Mouse (Mus musculus): ENCODE measurements around the gene Fam49a.
A peak's percentile ranks its signal among the peaks of the same experiment; 100 is the strongest.
"Not testable (repeated sequence)": the region's sequence is repeated elsewhere in the genome, so short reads cannot be mapped to it uniquely, and the experiment has no call there.

The Fam49a gene

DNA sequence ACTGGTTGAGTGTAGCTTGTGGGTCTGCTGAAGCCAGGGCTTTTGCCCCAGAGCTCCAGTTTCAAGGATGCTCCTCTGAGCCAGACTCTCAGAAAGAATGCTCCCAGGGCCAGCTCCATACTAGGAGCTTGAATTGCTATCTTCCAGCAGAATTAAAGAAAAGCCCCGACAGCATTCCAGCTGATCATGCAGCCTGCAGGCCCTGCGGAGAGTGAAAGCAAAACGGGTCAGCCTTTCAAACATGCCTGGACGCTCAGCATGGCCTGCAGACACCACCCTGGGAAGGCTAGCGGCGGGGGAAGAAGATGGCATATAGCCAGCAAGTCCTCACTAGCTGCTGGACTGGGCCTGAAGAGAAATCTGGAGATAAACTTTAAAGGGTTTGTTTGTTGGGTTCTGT, 55.0 kb downstream of the Fam49a start:
- peak; percentile 85 for DNase-seq

DNA sequence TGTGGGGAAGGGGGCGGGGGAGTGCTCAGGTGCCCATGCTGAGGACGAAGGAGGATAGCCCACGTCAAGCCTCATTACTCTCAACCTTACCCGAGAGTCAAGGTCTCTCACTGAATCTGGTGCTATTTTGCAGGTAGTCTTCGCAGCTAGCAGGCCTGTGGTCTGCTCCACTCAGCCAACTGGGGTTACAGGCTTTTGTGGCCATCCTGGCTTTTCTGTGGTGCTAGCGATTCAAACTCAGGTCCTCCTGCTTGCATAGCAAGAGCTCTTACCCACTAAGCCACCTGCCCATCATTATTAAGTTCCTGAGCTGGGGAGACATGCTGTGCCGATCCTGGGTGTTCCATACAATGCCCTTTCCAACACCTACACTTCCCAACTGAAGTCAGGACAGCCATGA, 55.7 kb downstream of the Fam49a start:
- no peak for DNase-seq

DNA sequence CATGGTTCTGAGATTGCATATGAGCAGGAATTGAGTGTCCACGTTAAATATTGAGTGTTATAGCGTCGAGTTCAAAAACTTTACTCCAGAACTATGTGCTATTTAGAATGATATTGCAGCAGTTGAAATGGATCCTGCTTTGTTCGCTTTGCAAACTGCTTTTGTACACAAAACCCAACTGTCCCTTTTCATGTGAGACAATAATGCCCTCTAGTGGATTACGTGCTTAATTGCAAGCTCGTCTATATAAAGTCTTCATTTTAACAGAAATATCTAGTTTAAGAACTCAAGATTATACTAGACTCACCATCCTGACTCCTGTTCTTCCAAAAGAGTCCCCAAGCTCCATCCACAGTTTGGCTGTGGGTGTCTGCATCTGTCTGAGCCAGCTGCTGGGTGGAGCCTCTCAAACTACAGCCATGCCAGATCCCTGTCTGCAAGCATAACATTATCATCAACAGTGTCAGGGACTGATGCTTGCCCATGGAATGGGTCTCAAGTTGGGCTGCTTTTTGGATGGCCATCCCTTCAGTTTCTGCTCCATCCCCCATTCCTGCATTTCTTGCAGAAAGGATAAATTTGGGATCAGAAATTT, 56.3 kb downstream of the Fam49a start:
- peak; percentile 53 for DNase-seq

DNA sequence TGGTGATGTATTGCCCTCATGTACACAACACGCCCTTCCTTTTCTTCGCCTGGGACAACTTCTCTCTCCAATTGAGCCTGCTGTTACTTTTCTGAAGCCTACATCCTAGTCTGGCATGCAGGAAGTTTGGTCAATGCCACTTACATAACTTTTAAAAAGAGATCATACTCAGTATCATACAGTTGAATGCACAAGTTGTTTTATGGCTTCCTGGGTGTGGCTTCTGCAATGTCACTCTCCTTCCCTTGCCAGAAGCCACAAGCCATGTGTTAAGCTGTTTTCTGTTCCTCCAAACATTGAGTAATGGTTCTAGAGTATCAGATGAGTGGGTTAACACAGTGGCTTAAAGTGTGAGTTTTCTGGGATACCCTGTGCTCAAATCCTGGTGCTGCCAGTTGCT, 58.8 kb downstream of the Fam49a start:
- peak; percentile 36 for DNase-seq

DNA sequence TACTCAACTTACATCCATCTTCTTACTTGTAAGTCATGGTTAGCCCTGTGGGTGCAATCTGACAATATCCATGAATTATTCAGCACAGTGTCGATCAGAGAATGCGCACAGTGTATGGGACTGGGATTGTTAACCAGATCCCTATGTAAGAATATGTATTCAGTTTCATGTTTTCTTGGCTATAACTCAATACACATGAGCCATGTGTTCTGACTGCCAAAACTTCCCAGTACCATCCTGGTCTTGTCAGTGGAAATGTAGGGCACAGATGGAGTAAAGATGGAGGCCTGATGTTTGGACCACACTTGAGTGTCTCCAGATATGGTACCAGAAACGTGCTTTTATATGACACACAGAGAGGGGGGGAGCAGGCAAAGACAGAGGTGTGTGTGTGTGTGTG, 59.2 kb downstream of the Fam49a start:
- no peak for DNase-seq

DNA sequence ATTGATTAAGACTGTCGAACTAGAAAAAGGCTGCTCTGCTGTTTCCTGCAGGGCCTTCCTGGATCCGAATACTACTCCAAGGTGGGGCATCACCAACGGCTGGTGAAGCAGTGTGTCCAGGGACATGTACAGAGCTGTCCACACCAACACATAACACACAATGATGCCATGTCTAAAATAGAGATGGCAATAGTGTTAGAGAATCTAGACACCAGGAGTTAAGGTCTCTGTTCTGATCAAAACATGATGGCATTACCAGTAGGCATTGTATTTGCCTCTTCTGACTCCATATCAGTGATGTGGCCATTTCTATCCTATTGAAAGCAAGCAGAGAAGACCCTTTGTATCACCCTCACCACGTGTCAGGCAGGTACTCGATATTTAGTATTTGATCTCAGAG, 61.1 kb downstream of the Fam49a start:
- no peak for DNase-seq

DNA sequence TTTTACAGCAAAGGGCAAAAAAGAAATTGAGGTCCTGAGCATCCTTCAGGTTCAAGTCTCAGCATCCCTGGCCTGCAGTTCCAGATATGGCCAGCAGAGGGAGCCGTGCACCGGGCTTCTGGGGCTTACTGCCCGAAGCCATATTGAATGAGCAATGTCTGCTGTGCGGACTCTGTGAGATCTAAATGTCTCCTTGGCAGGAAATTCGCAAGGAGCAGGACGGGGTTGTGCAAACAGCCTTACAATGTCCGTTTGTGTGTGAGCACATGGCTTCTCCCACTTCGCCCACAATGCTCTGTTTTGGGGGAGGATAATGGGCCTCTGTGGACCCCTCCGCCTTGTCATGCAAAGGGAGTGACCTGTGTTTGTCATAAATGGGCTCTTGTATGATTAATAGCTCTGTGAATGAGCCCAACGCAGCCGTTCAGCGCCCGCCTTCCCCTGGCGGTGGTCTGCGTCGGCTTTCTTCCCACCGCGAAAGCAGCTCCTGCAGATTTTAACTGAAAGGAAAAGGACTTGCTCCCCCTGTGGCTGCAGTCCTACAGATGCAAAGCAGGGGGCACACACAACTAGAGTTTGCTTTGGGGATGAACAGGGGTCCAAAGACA, 61.8 kb downstream of the Fam49a start:
- peak; percentile 91 for DNase-seq

DNA sequence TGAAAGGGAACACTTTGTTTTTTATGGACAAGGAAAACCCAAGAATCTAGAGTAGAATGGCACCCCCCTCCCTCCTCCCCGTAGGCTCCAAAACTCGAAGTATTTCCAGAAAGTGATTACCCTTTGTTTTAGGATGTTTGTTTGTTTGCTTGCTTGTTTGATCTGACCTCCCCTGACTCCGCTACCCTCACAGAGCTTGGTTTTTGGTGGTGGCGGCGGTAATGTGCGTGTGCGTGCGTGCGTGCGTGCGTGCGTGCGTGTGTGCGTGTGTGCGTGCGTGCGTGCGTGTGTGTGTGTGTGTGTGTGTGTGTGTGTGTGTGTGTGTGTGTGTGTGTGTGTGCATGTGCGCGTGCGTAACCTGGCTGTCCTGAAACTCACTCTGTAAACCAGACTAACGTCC, 62.3 kb downstream of the Fam49a start:
- DNase-seq = not testable (repeated sequence)

DNA sequence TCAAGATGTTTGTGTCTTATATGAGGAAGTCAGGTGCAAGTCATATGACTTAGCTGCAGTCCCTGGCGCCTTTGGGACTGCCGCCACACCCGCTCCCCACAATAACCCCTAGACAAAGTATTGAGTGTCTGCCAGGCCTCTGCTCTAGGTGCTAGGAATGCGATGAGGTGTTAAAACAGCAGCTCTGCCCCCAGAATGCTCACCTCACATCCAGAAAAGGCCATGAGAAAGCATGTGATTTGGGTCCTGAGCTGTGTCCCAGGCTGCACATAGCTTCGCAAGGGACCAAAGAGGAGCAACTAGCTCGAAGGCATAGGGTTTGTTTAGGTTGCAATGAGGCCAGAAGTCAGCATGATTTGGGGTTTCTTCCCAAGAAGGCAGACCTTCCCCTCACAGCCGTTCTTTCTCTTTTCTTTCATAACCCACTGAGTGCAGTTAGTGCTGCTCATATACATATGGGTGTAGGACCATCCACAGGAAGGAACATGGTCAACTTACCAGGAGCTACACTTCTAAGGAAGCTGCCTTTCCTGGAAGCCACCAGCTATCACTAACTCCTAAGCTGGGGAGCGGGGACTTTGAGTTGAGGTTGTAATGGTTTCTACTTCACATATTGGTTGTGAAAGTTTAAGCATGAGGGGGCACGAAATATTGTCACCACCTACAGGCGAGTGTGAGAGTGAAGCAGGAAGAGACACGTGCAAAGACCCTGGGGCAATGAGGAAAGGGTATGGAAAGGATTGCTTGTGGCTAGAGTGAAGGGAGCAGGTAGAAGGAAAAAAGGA, 71.8 kb downstream of the Fam49a start:
- no peak for DNase-seq

DNA sequence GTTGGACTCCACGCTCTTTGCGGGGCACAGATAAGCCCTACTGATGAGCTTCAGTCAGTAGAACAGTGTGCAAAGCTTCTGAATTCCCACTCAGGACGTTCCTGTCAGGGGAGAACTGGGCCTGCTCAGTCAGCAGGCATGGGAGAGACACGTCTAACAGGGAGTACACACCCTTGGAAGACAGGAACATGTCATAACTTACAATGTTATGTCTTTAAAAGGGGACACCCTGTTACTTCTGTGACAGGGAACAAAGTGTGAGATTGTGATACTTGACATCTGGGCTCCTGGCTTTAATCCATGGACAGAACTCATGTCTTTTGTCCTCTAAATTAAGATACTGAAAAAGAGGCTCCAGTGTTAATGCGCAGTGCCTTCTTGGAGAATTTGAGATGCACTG, 72.5 kb downstream of the Fam49a start:
- peak; percentile 53 for DNase-seq

DNA sequence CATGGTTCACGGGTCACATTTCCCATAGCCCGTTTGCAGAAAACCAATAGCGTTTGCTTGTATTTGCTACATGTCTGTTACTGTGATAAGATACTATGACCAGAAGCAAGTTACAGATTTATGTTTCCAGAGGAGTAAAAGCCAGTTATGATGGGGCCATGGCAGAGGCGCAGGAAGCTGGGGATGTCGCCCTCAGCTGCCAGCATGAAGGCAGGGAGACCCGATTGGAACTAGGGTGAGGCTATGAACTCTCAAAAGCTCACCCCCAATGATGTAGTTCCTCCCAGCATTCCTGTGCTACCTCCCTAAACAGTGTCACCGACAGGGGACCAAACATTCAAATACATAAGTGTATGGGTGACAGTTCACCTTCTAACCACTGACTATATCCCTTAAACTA, 73.6 kb downstream of the Fam49a start:
- DNase-seq = no peak

DNA sequence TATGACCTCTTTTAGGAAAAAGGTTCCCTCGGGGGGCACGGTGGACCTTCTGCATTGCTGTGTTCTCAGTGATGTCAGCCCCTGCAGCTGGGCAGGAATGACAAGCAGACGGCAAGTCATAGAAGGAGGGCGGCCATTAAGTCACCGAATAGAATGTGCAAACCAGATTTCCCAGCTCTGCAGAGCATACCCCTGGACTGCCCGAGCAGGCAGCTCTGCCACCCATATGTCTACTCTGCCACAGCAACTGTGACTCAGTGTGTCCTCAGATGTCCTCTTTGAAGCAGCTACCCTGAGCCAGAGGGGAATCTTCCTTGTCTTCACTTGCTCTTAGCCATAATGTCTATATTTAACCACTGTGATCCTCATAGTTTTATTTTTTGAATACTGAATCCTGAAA, 75.4 kb downstream of the Fam49a start:
- no peak for DNase-seq

DNA sequence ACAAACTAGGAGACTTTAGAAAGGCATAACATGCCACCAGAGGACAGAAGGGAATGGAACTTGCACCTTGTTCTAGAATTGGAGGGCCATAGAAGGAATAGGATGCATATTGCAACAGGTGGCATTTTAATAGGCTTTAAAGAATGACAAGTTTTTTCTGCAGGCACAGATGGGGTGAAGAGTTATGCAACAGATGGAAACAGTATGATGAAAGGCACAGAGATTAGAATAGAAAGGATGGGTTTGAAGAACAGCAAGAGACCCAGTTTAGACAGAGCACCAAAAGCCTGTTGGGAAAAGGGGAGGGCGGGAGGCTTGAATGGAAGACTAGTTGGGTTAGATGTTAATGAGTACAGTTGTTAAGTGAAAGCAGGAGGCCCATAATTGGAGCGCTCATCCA, 81.4 kb downstream of the Fam49a start:
- no peak for DNase-seq

DNA sequence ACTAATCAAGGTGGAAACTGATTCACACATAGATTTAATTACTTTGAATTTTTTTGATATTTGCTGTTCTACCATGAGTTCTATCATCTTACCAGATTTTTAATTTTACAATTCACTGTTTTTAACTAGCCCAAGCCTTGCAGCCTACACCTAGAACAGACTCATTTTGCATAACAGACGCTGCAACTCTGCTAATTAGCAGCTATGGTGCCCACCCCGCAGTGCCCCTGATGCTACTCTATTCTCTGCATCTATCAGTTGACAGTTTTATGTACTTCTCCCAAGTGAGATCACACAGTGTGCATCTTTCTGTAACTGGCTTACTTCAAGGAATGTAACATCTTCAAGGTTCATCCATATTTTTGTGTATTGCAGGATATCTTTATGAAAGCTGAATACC, 86.7 kb downstream of the Fam49a start:
- DNase-seq = no peak

DNA sequence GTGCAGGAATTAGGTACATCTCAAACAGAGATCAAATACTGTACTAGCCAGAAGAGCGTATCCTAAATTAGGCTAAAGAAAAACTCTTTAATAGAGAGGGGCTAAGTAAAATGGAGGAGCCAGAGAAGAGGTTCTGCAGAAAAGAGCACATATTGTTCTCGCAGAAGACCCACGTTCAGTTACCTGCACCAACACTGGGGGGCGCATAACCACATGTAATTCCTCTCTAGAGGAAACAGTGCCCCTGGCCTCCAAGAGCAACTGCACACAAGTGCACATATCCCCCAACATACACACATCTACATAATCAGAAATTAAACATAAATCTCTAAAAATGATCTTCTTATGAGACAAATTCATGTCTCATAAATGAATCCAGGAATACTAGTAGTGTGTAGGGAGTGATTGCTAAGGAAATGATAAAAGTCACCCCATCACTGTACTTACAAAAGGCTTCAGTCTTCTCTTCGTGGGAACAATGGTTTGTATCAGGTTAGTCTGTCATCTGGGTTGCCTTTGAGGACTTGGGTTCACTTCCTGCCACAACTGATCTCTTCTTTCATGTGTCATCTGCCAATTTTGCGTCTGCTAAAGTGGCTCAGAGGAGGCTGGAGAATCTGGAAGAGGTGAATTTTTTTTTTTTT, 87.8 kb downstream of the Fam49a start:
- DNase-seq = no peak

DNA sequence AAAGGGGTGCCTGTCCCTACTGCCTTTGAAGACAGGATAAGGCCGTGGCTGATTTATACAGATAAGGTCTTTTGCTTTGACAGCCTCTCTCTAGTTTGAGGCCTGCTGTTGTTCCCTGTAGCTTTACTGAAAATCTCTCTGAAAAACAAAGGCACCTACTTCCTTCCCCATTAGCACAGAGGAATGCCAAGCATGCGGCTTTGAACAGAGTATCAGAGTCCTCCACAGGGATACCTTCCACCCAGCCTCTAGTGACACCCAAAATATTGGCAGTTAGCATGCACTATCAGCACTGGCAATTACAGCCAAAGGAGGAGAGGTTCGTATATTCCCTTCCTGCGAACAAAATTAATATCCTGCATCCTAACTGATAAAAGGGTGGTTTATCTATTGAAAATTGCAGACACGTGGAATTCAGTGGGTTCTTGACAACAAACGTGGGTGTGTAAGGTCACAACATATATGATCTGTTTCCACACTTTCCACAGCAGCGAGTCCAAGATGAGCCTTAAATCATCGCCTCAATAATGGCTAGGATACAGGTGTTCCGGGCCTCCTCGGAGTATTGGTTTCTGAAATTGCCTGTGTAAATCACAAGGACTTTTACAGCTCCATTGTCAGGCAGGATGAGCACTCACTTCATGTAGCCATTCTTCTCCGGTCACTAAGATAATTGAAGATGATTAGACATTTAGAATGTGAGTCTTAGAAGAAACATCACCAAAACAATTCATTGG, 90.0 kb downstream of the Fam49a start:
- DNase-seq = no peak

DNA sequence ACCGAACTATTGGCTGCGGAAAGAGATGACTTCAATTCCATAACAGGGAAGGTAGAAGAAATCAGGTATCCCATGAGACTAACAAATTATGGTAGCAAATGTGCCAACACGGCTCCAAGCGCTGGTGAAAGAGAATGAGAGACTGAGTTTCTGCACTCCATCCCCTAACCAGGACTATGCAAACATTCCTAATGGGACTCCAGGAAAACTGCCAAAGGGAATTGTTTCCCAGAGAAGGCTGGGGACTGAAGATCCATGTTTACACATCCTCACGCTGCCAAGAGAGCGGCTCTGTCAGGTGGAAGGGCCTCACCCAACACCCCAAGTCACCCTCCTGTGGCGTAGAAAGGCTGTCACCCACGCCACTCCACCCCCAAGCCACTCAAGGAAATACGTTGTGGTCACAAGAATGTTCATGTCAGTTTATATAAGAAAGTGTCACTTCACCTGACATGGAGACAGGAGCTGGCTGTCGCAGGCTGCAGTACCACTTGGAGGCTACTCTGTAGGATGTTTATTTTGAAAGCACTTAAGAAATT, 92.2 kb downstream of the Fam49a start:
- peak; percentile 48 for DNase-seq

DNA sequence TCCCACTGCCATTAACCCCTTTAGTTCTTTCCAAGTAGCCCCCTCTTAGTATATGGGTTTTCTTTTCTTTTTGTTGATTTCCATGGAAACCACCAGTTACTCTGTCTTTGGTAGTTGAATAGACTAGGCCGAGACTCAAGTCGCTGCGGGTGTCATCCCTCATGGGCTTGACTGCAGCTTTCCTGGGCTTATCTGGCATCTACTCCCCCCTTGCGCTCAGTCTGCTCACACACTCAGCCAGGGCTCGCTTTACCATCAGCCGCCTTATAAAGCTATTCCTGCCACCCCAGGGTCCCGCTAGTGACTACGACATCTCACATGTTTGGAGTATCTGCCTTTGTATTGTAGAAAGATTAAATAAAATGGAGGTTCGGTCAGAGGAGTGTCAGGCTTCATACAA, 94.1 kb downstream of the Fam49a start:
- DNase-seq = no peak

DNA sequence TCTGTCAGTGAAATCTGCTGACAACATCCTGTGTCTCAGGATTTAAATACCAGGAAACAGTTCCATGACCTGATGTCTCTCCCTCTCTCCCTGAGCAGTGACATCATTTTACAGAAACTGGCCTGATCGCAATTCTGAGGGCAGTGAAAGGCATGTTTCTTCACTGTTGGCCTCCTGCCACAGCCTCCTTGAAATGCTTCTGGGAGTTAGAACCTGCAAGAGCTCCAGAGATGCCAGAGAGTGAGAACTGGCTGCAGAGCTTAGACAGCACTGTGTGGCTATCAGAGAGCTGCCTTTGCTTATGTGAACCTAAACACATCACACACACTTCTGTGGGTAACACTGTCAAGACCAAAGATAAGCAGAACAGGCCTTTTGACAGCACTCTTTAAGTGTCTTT, 94.5 kb downstream of the Fam49a start:
- DNase-seq = peak; percentile 71

DNA sequence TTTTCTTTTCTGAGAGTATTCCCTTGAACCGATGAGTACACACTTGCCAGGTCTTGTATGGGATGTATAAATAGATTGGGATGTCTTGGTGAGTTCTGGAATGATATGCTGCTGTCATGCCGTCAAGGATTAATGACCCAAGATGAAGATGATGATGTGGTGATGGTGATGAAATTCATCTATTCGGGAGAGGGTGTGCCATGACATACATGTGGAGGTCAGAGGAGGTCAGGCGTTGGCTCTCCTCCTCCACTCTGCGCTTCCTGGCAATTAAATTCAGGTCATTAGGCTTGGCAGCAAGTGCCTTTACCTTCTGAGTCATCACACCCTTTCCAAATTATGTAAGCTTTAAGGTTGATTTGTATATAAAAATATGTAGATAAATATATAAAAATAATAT, 95.0 kb downstream of the Fam49a start:
- no peak for DNase-seq

DNA sequence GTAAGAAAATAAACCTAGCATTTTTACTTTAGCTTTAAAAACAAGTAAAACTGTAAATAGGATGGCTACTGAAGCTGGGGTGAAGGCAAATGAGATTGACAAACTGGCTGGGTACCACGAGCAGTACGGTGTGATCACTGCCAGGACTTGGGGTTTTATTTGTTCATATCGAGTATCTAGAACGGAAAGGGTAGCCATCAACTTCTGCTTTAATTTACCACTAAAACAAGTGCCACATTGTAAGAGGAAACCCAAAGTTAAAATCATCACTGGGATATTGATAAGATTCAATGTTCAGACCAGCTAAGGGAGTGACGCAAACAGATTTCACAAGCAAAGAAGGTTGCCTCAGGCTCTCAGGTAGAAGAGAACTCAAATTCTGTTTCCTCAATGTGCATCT, 98.0 kb downstream of the Fam49a start:
- DNase-seq = no peak

DNA sequence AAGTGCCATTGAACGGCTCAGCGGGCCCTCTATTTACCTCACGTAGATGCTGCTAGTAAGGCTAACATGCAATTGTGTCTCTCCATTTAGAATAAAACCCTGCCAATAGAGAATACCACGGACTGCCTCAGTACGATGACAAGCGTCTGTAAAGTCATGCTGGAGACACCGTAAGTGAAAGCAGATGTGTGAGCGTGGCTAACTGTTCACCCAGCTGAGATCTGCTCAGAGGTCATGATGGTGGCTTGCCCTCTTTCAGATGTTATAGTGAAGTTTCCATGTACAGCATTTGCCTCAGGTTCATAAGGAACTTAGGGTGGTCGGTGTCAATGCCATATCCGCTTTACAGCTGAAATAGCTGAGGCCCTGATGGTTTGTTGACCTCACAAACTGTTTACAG, 100.4 kb downstream of the Fam49a start:
- no peak for DNase-seq

DNA sequence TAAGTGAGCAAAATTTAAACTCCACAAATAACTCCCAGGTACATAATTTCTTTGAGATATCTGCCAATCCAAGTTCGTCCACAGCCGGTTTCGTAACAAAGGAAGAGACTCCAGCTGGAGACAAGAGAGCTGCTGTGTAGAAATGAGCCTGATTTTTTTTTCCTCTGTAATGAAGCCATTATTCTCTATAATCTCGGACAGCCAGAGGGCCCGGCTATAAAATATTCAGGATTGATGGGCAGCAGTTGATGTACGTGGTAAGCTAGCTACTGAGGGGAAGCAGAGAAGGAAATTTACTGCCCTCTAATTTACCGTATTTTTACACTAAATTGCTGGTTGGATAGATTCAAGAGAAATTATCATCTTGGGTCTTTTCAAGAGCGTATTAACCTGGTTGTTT, 102.3 kb downstream of the Fam49a start:
- no peak for DNase-seq
